Mouse (Mus musculus): ENCODE measurements around the gene Boc. TPM values are rescaled to one million over a fixed set of nuclear protein-coding genes. Genes with fewer than 3 reads are reported as not detected.

Boc gene
- polyA plus RNA-seq, 1 experiment, result 8.5 TPM

- no peak overlapping the region for H3K27ac ChIP-seq (ENCODE audit: insufficient read depth, low read depth, low read length)
These were observed 76.8 kb downstream of the Boc start for GRCm38 (mm10) chr16:44481599-44482593.

DNA sequence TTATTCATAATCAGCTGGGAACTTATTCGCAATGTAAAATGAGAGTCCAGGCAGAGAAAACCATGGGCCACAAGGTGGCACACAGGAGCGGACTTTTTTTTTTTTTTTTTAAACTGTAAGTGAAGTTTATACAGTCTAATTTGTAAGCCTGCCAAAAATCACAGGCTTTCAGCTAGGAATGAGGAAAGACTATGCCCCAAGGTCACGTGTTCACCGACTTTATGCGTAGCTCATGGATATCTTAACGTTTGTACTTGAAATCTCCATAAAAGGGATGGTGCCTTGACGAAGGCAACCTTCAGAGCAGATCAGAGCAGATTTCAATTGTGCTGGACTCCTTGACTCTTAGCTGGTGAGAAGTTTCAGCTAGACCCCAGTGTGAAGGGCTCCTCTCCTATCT is 78.1 kb downstream of the Boc start:
- TF ChIP-seq CTCF (conservative IDR thresholded peaks at IDR 0.05; ENCODE audit: insufficient read depth, insufficient read length, low read depth, low read length) (no peak), POLR2A (IDR thresholded peaks at IDR 0.05; ENCODE audit: low read depth, low read length) (no peak)
- no peak overlapping the region for H3K27ac ChIP-seq (ENCODE audit: insufficient read depth, low read depth, low read length)
- DNase-seq, result peak; percentile 47
- no peaks in the 10 kb centered on the region for H3K36me3 ChIP-seq (ENCODE audit: control insufficient read depth, insufficient read depth, low read length)
- no peaks in the 10 kb centered on the region for H3K27me3 ChIP-seq (replicated peaks; ENCODE audit: control insufficient read depth, insufficient read depth, low read length)
- no peak overlapping the region for H3K4me3 ChIP-seq (ENCODE audit: insufficient read depth, low read depth, low read length)
- 11% methylated on average over 7 of the region's 7 CpGs for WGBS
- H3K4me1 ChIP-seq (ENCODE audit: control insufficient read depth, insufficient read depth, low read length), result no peaks in the 10 kb centered on the region

More at GRCm38 (mm10) chr16:44481599-44482593, 76.8 kb downstream of the Boc start:
- Histone ChIP-seq H3K4me1 (ENCODE audit: control insufficient read depth, insufficient read depth, low read length) (no peaks in the 10 kb centered on the region), H3K36me3 (ENCODE audit: control insufficient read depth, insufficient read depth, low read length) (no peaks in the 10 kb centered on the region), H3K4me3 (ENCODE audit: insufficient read depth, low read depth, low read length) (no peak overlapping the region), H3K27me3 (replicated peaks; ENCODE audit: control insufficient read depth, insufficient read depth, low read length) (no peaks in the 10 kb centered on the region)
- 61% methylated on average over 28 of the region's 28 CpGs for WGBS
- DNase-seq, result peak; percentile 30
- TF ChIP-seq CTCF (conservative IDR thresholded peaks at IDR 0.05; ENCODE audit: insufficient read depth, insufficient read length, low read depth, low read length) (no peak), POLR2A (IDR thresholded peaks at IDR 0.05; ENCODE audit: low read depth, low read length) (no peak)

DNA sequence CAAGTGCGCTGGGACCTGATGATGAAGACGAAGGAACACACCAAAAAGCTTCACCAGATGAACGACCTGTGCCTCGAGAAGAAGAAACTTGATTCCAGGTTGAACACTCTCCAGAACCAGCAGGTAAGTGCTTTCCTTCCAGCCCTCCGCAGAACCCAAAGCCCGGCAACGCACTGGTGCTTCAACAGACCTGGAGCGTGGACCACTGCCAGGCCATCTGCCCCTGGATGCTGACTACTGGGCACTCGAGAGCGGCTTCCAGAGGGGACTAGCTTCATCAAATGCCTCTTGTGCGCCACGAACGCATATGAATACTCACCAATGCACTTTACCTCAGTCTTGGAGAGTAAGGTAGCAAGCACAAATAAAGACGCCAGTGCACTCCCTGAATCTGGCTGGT is 78.8 kb downstream of the Boc start:
- DNase-seq, result no peak
- Histone ChIP-seq H3K27ac (ENCODE audit: insufficient read depth, low read depth, low read length) (no peak overlapping the region), H3K4me3 (ENCODE audit: insufficient read depth, low read depth, low read length) (no peak overlapping the region), H3K36me3 (ENCODE audit: control insufficient read depth, insufficient read depth, low read length) (no peaks in the 10 kb centered on the region), H3K4me1 (ENCODE audit: control insufficient read depth, insufficient read depth, low read length) (no peaks in the 10 kb centered on the region), H3K27me3 (replicated peaks; ENCODE audit: control insufficient read depth, insufficient read depth, low read length) (no peaks in the 10 kb centered on the region)
- no peak for TF ChIP-seq POLR2A (IDR thresholded peaks at IDR 0.05; ENCODE audit: low read depth, low read length)
- no peak for TF ChIP-seq CTCF (conservative IDR thresholded peaks at IDR 0.05; ENCODE audit: insufficient read depth, insufficient read length, low read depth, low read length)
- WGBS, result 91% methylated on average over 14 of the region's 14 CpGs

GRCm38 (mm10) chr16:44478767-44479166 is 79.9 kb downstream of the Boc start:
- TF ChIP-seq POLR2A (IDR thresholded peaks at IDR 0.05; ENCODE audit: low read depth, low read length) (no peak), CTCF (conservative IDR thresholded peaks at IDR 0.05; ENCODE audit: insufficient read depth, insufficient read length, low read depth, low read length) (no peak)
- H3K4me1 ChIP-seq (ENCODE audit: control insufficient read depth, insufficient read depth, low read length), result no peaks in the 10 kb centered on the region
- H3K36me3 ChIP-seq (ENCODE audit: control insufficient read depth, insufficient read depth, low read length), result no peaks in the 10 kb centered on the region
- no peak for DNase-seq
- WGBS, result 48% methylated on average over 18 of the region's 18 CpGs
- no peaks in the 10 kb centered on the region for H3K27me3 ChIP-seq (replicated peaks; ENCODE audit: control insufficient read depth, insufficient read depth, low read length)
- H3K27ac ChIP-seq (ENCODE audit: insufficient read depth, low read depth, low read length), result no peak overlapping the region
- no peak overlapping the region for H3K4me3 ChIP-seq (ENCODE audit: insufficient read depth, low read depth, low read length)

- WGBS, result 86% methylated on average over 11 of the region's 11 CpGs
- DNase-seq, result no peak
- TF ChIP-seq POLR2A (IDR thresholded peaks at IDR 0.05; ENCODE audit: low read depth, low read length) (no peak), CTCF (conservative IDR thresholded peaks at IDR 0.05; ENCODE audit: insufficient read depth, insufficient read length, low read depth, low read length) (no peak)
- Histone ChIP-seq H3K36me3 (ENCODE audit: control insufficient read depth, insufficient read depth, low read length) (no peaks in the 10 kb centered on the region), H3K4me3 (ENCODE audit: insufficient read depth, low read depth, low read length) (no peak overlapping the region), H3K4me1 (ENCODE audit: control insufficient read depth, insufficient read depth, low read length) (no peaks in the 10 kb centered on the region), H3K27me3 (replicated peaks; ENCODE audit: control insufficient read depth, insufficient read depth, low read length) (no peaks in the 10 kb centered on the region), H3K27ac (ENCODE audit: insufficient read depth, low read depth, low read length) (no peak overlapping the region)
These were observed 82.9 kb downstream of the Boc start for GRCm38 (mm10) chr16:44475682-44476375.

DNA sequence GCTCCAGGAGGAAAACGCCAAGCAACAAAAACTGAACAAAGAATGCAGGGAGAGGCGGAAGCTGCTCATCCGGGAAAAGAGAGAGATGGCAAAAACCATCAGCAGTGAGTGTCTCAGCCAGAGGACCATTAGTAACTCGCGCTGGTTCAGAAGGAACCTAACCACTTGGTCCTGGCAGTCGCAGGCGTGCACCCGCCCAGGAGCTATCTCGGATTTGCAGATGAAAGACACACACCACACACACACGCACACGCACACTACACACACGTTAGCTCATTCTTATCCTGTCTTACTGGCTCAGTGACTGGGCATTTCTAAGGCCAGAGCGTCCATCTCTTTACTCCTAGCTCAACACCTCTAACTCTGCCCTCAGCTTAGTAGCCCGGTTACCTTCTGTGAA is 83.4 kb downstream of the Boc start:
- no peak for DNase-seq
- Histone ChIP-seq H3K27me3 (replicated peaks; ENCODE audit: control insufficient read depth, insufficient read depth, low read length) (no peaks in the 10 kb centered on the region), H3K4me3 (ENCODE audit: insufficient read depth, low read depth, low read length) (no peak overlapping the region), H3K4me1 (ENCODE audit: control insufficient read depth, insufficient read depth, low read length) (no peaks in the 10 kb centered on the region), H3K36me3 (ENCODE audit: control insufficient read depth, insufficient read depth, low read length) (no peaks in the 10 kb centered on the region), H3K27ac (ENCODE audit: insufficient read depth, low read depth, low read length) (no peak overlapping the region)
- 87% methylated on average over 14 of the region's 14 CpGs for WGBS
- TF ChIP-seq POLR2A (IDR thresholded peaks at IDR 0.05; ENCODE audit: low read depth, low read length) (no peak), CTCF (conservative IDR thresholded peaks at IDR 0.05; ENCODE audit: insufficient read depth, insufficient read length, low read depth, low read length) (no peak)

- no peak overlapping the region for H3K27ac ChIP-seq (ENCODE audit: insufficient read depth, low read depth, low read length)
- TF ChIP-seq CTCF (conservative IDR thresholded peaks at IDR 0.05; ENCODE audit: insufficient read depth, insufficient read length, low read depth, low read length), result no peak
- no peak for TF ChIP-seq POLR2A (IDR thresholded peaks at IDR 0.05; ENCODE audit: low read depth, low read length)
- DNase-seq, result no peak
- H3K27me3 ChIP-seq (replicated peaks; ENCODE audit: control insufficient read depth, insufficient read depth, low read length), result no peaks in the 10 kb centered on the region
- H3K36me3 ChIP-seq (ENCODE audit: control insufficient read depth, insufficient read depth, low read length), result no peaks in the 10 kb centered on the region
- WGBS, result 77% methylated on average over 5 of the region's 5 CpGs
- H3K4me1 ChIP-seq (ENCODE audit: control insufficient read depth, insufficient read depth, low read length), result no peaks in the 10 kb centered on the region
- H3K4me3 ChIP-seq (ENCODE audit: insufficient read depth, low read depth, low read length), result no peak overlapping the region
These were observed 97.8 kb downstream of the Boc start for GRCm38 (mm10) chr16:44460922-44461321.
